Mouse (Mus musculus): ENCODE data around the gene Trappc12. TPM values are rescaled to one million over a fixed set of nuclear protein-coding genes. Genes with fewer than 3 reads are reported as not detected.

Trappc12 gene
- polyA plus RNA-seq, 1 experiment from 2014 or later: 30.5 TPM

DNA sequence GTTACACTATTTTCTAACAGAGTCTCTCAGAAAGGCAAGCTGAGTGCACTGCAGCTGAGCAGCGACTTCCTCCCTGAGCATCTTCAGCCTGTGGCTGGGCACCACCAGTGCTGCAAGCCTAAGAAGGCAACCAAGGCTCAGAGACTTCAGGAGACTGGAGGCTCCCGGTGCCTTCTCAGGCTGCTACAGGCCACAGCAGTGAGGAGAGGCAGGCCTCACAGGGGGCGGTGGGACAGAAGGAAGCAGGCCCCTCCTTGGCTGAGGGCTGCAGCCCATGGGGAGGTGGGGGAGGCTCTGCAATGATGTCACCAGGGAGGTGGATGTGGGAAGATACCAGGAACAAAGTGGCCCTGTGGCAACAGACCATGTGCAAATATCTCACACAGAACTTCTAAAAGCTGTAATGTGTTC lies 50.2 kb downstream of the Trappc12 start:
- Histone ChIP-seq H3K27ac (no peak overlapping the region), H3K27me3 (replicated peaks) (no peaks in the 10 kb centered on the region), H3K4me1 (0 out of 2 replicates have a peak, but pooled peaks cover 5% of the 10 kb centered on the region), H3K4me2 (no peak overlapping the region), H3K4me3 (no peak overlapping the region), H3K9me3 (replicated peaks) (no peaks in the 10 kb centered on the region), H3K36me3 (peaks cover 40% of the 10 kb centered on the region), H3K9ac (no peak overlapping the region)
- ATAC-seq: no peak
- WGBS (ENCODE audit: insufficient replicate concordance): 52% methylated on average over 3 of the region's 3 CpGs

GRCm38 (mm10) chr12:28699656-28700055 lies 50.6 kb downstream of the Trappc12 start:
- H3K9me3 ChIP-seq (replicated peaks): no peaks in the 10 kb centered on the region
- no peak overlapping the region for H3K4me3 ChIP-seq
- H3K27me3 ChIP-seq (replicated peaks): no peaks in the 10 kb centered on the region
- H3K4me2 ChIP-seq: no peak overlapping the region
- peaks cover 5% of the 10 kb centered on the region; the same call in 1 of the 2 replicates for H3K4me1 ChIP-seq
- WGBS (ENCODE audit: insufficient replicate concordance): 15% methylated on average over 6 of the region's 6 CpGs
- H3K9ac ChIP-seq: no peak overlapping the region
- no peak for ATAC-seq
- H3K27ac ChIP-seq: no peak overlapping the region
- peaks cover 44% of the 10 kb centered on the region for H3K36me3 ChIP-seq

GRCm38 (mm10) chr12:28699086-28699485 lies 51.2 kb downstream of the Trappc12 start:
- no peak overlapping the region for H3K9ac ChIP-seq
- ATAC-seq: no peak
- H3K36me3 ChIP-seq: peaks cover 50% of the 10 kb centered on the region
- no peak overlapping the region for H3K27ac ChIP-seq
- no peaks in the 10 kb centered on the region for H3K9me3 ChIP-seq (replicated peaks)
- no peaks in the 10 kb centered on the region for H3K27me3 ChIP-seq (replicated peaks)
- H3K4me1 ChIP-seq: peaks cover 11% of the 10 kb centered on the region
- 81% methylated on average over 5 of the region's 5 CpGs for WGBS (ENCODE audit: insufficient replicate concordance)
- no peak overlapping the region for H3K4me3 ChIP-seq
- no peak overlapping the region for H3K4me2 ChIP-seq

- ATAC-seq: peak; percentile 11
- H3K4me3 ChIP-seq: no peak overlapping the region
- no peak overlapping the region for H3K9ac ChIP-seq
- H3K4me2 ChIP-seq: no peak overlapping the region
- WGBS (ENCODE audit: insufficient replicate concordance): 73% methylated on average over 14 of the region's 14 CpGs
- H3K27me3 ChIP-seq (replicated peaks): no peaks in the 10 kb centered on the region
- H3K9me3 ChIP-seq (replicated peaks): no peaks in the 10 kb centered on the region
- H3K4me1 ChIP-seq: peaks cover 12% of the 10 kb centered on the region
- H3K27ac ChIP-seq: no peak overlapping the region
- peaks cover 54% of the 10 kb centered on the region for H3K36me3 ChIP-seq
These were observed 52.3 kb downstream of the Trappc12 start for GRCm38 (mm10) chr12:28697821-28698595.

DNA sequence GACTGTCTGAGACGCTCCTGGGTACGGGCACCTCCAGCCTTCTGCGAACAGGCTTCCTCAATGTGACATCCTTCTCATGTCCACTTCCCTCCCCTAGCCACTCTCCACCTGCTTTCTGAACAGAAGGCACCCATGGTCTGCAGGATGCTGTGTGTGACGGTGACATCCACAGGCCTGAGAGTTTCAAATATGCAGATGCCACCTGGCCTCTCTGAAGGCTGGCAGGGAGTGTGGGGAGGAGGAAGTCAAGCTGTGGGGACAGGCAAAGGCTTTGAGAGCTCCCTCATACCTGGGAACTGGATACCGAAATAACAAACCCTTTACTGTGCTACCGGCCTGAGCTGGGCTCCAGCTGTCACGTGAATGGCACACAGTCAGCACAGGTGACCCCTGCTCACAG lies 55.5 kb downstream of the Trappc12 start:
- no peak for ATAC-seq
- Histone ChIP-seq H3K9ac (no peak overlapping the region), H3K4me1 (peaks cover 12% of the 10 kb centered on the region), H3K36me3 (peaks cover 71% of the 10 kb centered on the region), H3K27me3 (replicated peaks) (no peaks in the 10 kb centered on the region), H3K9me3 (replicated peaks) (no peaks in the 10 kb centered on the region), H3K27ac (no peak overlapping the region), H3K4me2 (no peak overlapping the region), H3K4me3 (no peak overlapping the region)
- WGBS (ENCODE audit: insufficient replicate concordance): 86% methylated on average over 7 of the region's 7 CpGs

GRCm38 (mm10) chr12:28694231-28694630 lies 56.0 kb downstream of the Trappc12 start:
- 70% methylated on average over 2 of the region's 2 CpGs for WGBS (ENCODE audit: insufficient replicate concordance)
- H3K4me2 ChIP-seq: no peak overlapping the region
- H3K4me1 ChIP-seq: peaks cover 12% of the 10 kb centered on the region
- peaks cover 77% of the 10 kb centered on the region for H3K36me3 ChIP-seq
- no peaks in the 10 kb centered on the region for H3K27me3 ChIP-seq (replicated peaks)
- no peaks in the 10 kb centered on the region for H3K9me3 ChIP-seq (replicated peaks)
- no peak overlapping the region for H3K27ac ChIP-seq
- no peak for ATAC-seq
- no peak overlapping the region for H3K9ac ChIP-seq
- no peak overlapping the region for H3K4me3 ChIP-seq

DNA sequence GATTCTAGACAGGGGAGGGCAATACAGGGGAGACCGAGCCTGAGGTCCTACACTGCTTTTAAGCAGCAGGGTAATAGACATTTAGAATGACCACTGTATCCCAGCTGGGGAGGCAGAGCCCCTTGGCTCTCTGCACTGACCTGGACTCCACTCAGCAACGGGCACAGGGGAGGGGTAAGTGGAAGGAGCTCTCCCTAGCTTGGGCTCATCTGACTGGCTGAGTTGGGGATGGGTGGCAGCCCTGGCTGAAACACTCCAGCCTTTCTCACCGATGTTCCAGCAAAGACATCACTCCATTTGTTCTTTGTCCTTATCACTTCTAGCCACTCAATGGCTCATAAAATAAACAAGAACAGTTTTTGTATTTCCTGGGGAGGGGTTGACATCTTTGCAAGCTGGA lies 56.5 kb downstream of the Trappc12 start:
- Histone ChIP-seq H3K4me2 (no peak overlapping the region), H3K9me3 (replicated peaks) (no peaks in the 10 kb centered on the region), H3K36me3 (peaks cover 79% of the 10 kb centered on the region), H3K27me3 (replicated peaks) (no peaks in the 10 kb centered on the region), H3K4me3 (no peak overlapping the region), H3K27ac (no peak overlapping the region), H3K9ac (no peak overlapping the region), H3K4me1 (peaks cover 12% of the 10 kb centered on the region)
- no peak for ATAC-seq
- 75% methylated on average over 3 of the region's 3 CpGs for WGBS (ENCODE audit: insufficient replicate concordance)

DNA sequence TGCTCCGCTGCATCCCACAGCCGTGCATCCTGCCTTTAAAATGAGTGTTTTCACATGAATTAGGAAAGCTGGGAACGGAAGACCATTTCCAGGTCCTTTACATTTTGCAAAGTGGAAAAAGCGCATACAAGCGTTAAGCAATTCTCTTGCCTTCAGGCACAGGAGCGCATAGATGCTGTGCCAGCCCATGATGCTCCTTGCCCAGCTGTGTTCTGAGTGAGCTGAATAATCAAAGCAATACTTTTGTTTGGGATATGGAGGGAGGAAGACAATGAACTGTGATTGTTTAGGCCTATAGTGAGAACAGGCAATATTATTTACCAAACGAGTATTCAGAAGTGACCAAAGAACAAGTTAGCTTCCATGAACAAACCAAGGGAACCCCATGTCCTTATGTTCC lies 59.5 kb downstream of the Trappc12 start:
- H3K36me3 ChIP-seq: peaks cover 72% of the 10 kb centered on the region
- H3K4me1 ChIP-seq: peaks cover 10% of the 10 kb centered on the region
- no peak for ATAC-seq
- H3K4me2 ChIP-seq: no peak overlapping the region
- H3K27ac ChIP-seq: no peak overlapping the region
- 85% methylated on average over 7 of the region's 7 CpGs for WGBS (ENCODE audit: insufficient replicate concordance)
- no peak overlapping the region for H3K9ac ChIP-seq
- H3K9me3 ChIP-seq (replicated peaks): no peaks in the 10 kb centered on the region
- H3K4me3 ChIP-seq: no peak overlapping the region
- no peaks in the 10 kb centered on the region for H3K27me3 ChIP-seq (replicated peaks)

- WGBS (ENCODE audit: insufficient replicate concordance): 89% methylated on average over 6 of the region's 6 CpGs
- H3K27ac ChIP-seq: no peak overlapping the region
- no peaks in the 10 kb centered on the region for H3K27me3 ChIP-seq (replicated peaks)
- H3K4me3 ChIP-seq: no peak overlapping the region
- no peaks in the 10 kb centered on the region for H3K9me3 ChIP-seq (replicated peaks)
- no peak for ATAC-seq
- no peak overlapping the region for H3K9ac ChIP-seq
- peaks cover 60% of the 10 kb centered on the region for H3K36me3 ChIP-seq
- H3K4me2 ChIP-seq: no peak overlapping the region
- H3K4me1 ChIP-seq: 0 out of 2 replicates have a peak, but pooled peaks cover 3% of the 10 kb centered on the region
These were observed 61.3 kb downstream of the Trappc12 start for GRCm38 (mm10) chr12:28688996-28689395.

GRCm38 (mm10) chr12:28686199-28686879 lies 63.9 kb downstream of the Trappc12 start:
- Histone ChIP-seq H3K9ac (no peak overlapping the region), H3K4me3 (no peak overlapping the region), H3K36me3 (peaks cover 62% of the 10 kb centered on the region), H3K27me3 (replicated peaks) (no peaks in the 10 kb centered on the region), H3K9me3 (replicated peaks) (no peaks in the 10 kb centered on the region), H3K4me2 (no peak overlapping the region), H3K27ac (0 out of 2 replicates have a peak overlapping the region, but pooled peaks have one; percentile 32), H3K4me1 (0 out of 2 replicates have a peak, but pooled peaks cover 3% of the 10 kb centered on the region)
- 64% methylated on average over 8 of the region's 8 CpGs for WGBS (ENCODE audit: insufficient replicate concordance)
- ATAC-seq: peak; percentile 50

GRCm38 (mm10) chr12:28685771-28686170 lies 64.5 kb downstream of the Trappc12 start:
- H3K4me1 ChIP-seq: 0 out of 2 replicates have a peak, but pooled peaks cover 3% of the 10 kb centered on the region
- 62% methylated on average over 3 of the region's 3 CpGs for WGBS (ENCODE audit: insufficient replicate concordance)
- no peak overlapping the region for H3K4me2 ChIP-seq
- H3K9ac ChIP-seq: no peak overlapping the region
- H3K9me3 ChIP-seq (replicated peaks): no peaks in the 10 kb centered on the region
- H3K27ac ChIP-seq: 0 out of 2 replicates have a peak overlapping the region, but pooled peaks have one; percentile 36
- no peaks in the 10 kb centered on the region for H3K27me3 ChIP-seq (replicated peaks)
- H3K36me3 ChIP-seq: peaks cover 59% of the 10 kb centered on the region
- no peak overlapping the region for H3K4me3 ChIP-seq
- ATAC-seq: no peak

DNA sequence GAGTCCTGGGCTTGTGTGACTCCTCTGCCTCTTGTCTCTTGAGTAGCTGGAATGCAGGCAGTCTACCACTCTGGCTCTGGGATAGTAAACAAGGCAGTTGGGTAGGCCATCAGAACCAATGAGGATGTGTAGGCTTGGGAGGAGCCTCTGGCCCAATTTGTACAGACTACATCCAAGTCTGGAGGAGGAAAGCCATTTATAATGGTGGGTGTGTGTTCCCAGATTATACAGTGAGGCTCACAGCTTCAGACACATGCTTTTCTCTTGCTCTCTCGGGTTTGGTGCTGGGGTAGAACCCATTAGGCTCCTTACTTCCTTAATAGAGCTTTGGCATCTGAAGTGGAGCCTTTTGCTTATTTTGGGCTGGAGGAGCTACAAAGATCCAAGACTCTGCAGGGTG lies 65.6 kb downstream of the Trappc12 start:
- no peaks in the 10 kb centered on the region for H3K9me3 ChIP-seq (replicated peaks)
- peaks cover 58% of the 10 kb centered on the region for H3K36me3 ChIP-seq
- no peak for ATAC-seq
- no peaks in the 10 kb centered on the region for H3K27me3 ChIP-seq (replicated peaks)
- H3K4me3 ChIP-seq: no peak overlapping the region
- H3K27ac ChIP-seq: no peak overlapping the region
- H3K4me2 ChIP-seq: no peak overlapping the region
- H3K4me1 ChIP-seq: 0 out of 2 replicates have a peak, but pooled peaks cover 3% of the 10 kb centered on the region
- 79% methylated on average over 1 of the region's 1 CpGs for WGBS (ENCODE audit: insufficient replicate concordance)
- no peak overlapping the region for H3K9ac ChIP-seq

All from liver, embryonic 12.5 days (tissue).